Mouse (Mus musculus) G1E-ER4 (cell line): ENCODE measurements around the gene Fhad1. TPM values are rescaled to one million over a fixed set of nuclear protein-coding genes. Genes with fewer than 3 reads are reported as not detected.

Source experiments
- GATA1 ChIP-seq: IDR thresholded peaks from one replicate; pipeline ENCODE4 v1.8.0; 2012; ENCODE audit warnings: low read length, inconsistent platforms
- polyA plus RNA-seq: library from polyadenylated mRNA; stranded (reverse); fragments of >175 nt; gene quantifications from 2 replicates; pipeline ENCODE4 v1.2.3, GENCODE M21; 2012

Fhad1 gene
- polyA plus RNA-seq, 1 experiment, result not detected

DNA sequence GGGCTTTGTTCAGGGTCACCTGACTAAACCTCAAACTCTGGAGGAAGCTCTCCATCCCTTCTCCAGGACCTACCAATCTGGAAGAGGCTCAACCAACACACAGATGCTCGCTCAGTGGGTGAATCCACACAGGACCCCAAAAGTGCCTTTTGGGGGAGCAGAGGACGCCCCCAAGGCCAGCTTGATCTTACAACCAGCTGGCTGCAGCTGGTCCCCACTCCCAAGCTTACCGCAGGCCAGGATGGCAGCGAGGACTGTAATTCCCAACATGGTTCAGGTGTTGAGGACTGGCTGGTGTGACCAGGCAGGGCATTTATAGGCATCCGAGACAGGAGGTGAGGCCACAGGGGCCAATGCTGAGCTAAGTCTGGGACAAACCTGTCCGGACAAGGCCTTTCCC, 168.9 kb downstream of the Fhad1 start, which contains the start of gene Ctrc:
TSS of gene Ctrc (minus strand) at position 361 of the 400 bp plus-strand sequence.
- no peak for TF ChIP-seq GATA1

Other genes starting within 250 kb of the Fhad1 start
- gene Dnajc16, start 224.2 kb downstream of the Fhad1 start, polyA plus RNA-seq, result 3.0 and 3.2 TPM in 2 replicates
- gene Casp9, start 221.5 kb downstream of the Fhad1 start, polyA plus RNA-seq, result 19.5 and 22.3 TPM in 2 replicates
- not detected in 2 replicates for gene Cela2a, start 188.9 kb downstream of the Fhad1 start, polyA plus RNA-seq
- gene Ctrc, start 168.7 kb downstream of the Fhad1 start, polyA plus RNA-seq, result not detected in 2 replicates
- 70.4 and 72.2 TPM in 2 replicates for gene Efhd2, start 140.2 kb downstream of the Fhad1 start, polyA plus RNA-seq
- gene Tmem51, start 69.2 kb upstream of the Fhad1 start, polyA plus RNA-seq, result not detected in 2 replicates
- gene Kazn, start 224.3 kb upstream of the Fhad1 start, polyA plus RNA-seq, result not detected in 2 replicates